Mouse (Mus musculus): Measurements from ENCODE around the gene Nudc. TPM values are rescaled to one million over a fixed set of nuclear protein-coding genes. Genes with fewer than 3 reads are reported as not detected.

Nudc gene
- total RNA-seq, 2 experiments from 2014 or later = 143 to 156 TPM

DNA sequence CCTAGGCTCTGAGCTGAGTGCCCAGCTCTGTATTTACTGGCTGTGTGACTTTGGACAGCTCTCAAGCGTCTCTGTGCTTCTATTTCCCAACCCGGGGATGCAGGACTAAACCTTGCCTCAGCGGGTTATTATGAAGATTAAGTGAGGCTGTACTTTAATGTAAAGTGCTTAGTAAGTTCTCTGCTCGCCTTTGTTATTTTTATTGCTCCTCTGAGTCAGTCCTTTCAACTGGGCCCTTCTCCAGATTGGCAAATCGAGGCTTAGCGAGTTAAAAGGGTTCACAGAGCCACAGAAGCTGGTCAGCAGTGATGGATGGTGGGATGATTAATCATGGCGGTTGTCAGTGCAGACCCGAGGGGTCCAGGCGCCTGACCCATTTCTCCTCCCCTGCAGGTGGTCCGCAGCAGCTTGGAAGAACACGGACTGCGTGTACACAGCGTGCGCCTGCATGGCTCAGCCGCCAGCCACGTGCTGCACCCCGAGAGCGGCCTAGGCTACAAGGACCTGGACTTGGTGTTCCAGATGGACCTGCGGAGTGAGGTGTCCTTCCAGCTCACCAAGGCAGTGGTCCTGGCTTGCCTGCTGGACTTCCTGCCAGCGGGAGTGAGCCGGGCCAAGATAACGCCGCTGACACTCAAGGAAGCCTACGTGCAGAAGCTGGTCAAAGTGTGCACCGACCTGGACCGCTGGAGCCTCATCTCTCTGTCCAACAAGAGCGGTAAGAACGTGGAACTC, 59.9 kb downstream of the Nudc start:
- H3K4me3 ChIP-seq = no peak overlapping the region
- no peak for DNase-seq (ENCODE audit: extremely low spot score in 1 of 2, low spot score in 2 of 2)
- no peak for TF ChIP-seq CTCF (IDR thresholded peaks at IDR 0.05)
- intact Hi-C loops (cut with DNase I) = no loop called here
- no peak overlapping the region for H3K27ac ChIP-seq

DNA sequence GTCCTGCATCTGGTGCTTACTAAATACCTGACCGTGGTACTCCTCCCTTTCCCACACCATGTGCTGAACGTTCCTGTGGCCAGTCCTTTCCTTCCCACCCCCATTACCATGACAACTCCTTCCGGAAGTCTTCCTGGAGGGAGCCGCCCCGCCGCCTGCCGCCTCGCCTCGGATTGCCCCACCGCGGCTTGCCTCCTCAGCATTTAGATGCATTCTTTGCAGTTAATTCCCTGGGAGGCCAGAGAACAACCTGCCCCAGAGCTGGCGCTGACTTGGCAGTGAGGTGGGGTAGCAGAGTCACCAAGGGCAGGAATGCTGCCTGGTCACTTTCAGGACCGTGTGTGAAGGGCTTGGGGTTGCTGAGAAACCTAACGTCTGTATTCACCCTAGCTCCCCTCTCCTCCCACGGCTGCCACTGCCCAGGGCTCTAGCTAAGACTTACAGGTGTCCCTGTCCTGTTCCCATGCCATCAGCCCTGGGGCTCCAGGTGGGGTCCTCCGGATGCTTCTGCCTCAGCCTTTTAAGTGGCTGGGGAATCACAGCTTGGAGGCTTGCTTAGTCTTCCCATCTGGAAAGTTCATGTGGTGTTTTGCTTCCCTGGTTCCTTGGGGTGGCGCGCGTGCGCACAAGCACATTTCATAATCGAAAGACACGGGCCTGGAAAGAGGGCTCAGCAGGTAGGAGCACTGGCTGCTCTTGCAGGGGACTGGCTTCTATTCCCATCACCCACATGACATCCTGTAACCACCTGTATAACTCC, 61.4 kb downstream of the Nudc start:
- H3K4me3 ChIP-seq = peak overlapping the region; percentile 30
- peak overlapping the region; percentile 38; the same call in 1 of the 2 replicates for H3K27ac ChIP-seq
- TF ChIP-seq CTCF (IDR thresholded peaks at IDR 0.05) = no peak; the same call in 1 of the 2 replicates
- DNase-seq (ENCODE audit: extremely low spot score in 1 of 2, low spot score in 2 of 2) = peak in 1 of 2 experiments; percentile 33
- intact Hi-C loops (cut with DNase I) = no loop called here

Small RNA genes lying within 50 kb of the gene (microRNA-seq; reads per million reads assigned to microRNA genes)
- gene Gm23158 = 0 reads per million in 2 experiments

Other genes with a start within 250 kb of the Nudc start
- gene Wdtc1, start 192.5 kb downstream of the Nudc start, total RNA-seq (2021) = 10 to 100 TPM; 59.7 to 60.6 TPM
- 10 to 100 TPM; 49.8 to 53.0 TPM for gene Slc9a1, start 176.3 kb downstream of the Nudc start, total RNA-seq (2021)
- gene Tent5b, start 65.9 kb downstream of the Nudc start, total RNA-seq (2021) = not detected
- 100 to 1,000 TPM; 156 to 160 TPM for gene Trnp1, start 47.4 kb downstream of the Nudc start, total RNA-seq (2021)
- gene Kdf1, start 27.0 kb downstream of the Nudc start, total RNA-seq (2021) = under 1 TPM in 1 of 2 experiments, not detected in 1; 0.28 TPM
- not detected for gene Nr0b2, start 7.4 kb upstream of the Nudc start, total RNA-seq (2021)
- gene Gpatch3, start 28.7 kb upstream of the Nudc start, total RNA-seq (2021) = 1 to 10 TPM; 8.5 to 8.7 TPM
- 10 to 100 TPM in 1 of 2 experiments, 1 to 10 TPM in 1; 9.4 to 12.3 TPM for gene Gpn2, start 38.4 kb upstream of the Nudc start, total RNA-seq (2021)
- gene Sfn, start 56.2 kb upstream of the Nudc start, total RNA-seq (2021) = 1 to 10 TPM; 1.7 to 2.6 TPM
- gene Zdhhc18, start 104.2 kb upstream of the Nudc start, total RNA-seq (2021) = 10 to 100 TPM; 33.2 to 36.8 TPM
- gene Pigv, start 126.7 kb upstream of the Nudc start, total RNA-seq (2021) = 1 to 10 TPM; 7.9 to 8.1 TPM
- gene Arid1a, start 210.8 kb upstream of the Nudc start, total RNA-seq (2021) = 10 to 100 TPM; 90.9 to 98.6 TPM